Mouse (Mus musculus) intestine, postnatal 0 days (tissue): ENCODE measurements around the gene Rnf43. TPM values are rescaled to one million over a fixed set of nuclear protein-coding genes. Genes with fewer than 3 reads are reported as not detected.

Source experiments
- ATAC-seq: fragments of 200-750 bp; cut with Nextera tagmentation; 2 replicates; pipeline ENCODE4 v1.8.0; 2017; ENCODE audit warnings: mild to moderate bottlenecking, moderate TSS enrichment, moderate library complexity
- H3K27ac ChIP-seq: fragments of 300-500 bp; sonication (generic); 2 replicates; pipeline ENCODE4 v1.5.1; 2014; ENCODE audit warnings: mild to moderate bottlenecking, low read depth, low read length, moderate library complexity
- H3K27me3 ChIP-seq: fragments of 300-500 bp; sonication (generic); replicated peaks from 2 replicates; pipeline ENCODE4 v1.6.1; 2014; ENCODE audit warnings: low read length, mixed read lengths; ENCODE audit not compliant: control insufficient read depth, insufficient read depth
- H3K36me3 ChIP-seq: fragments of 300-500 bp; sonication (generic); 2 replicates; pipeline ENCODE4 v1.6.1; 2014; ENCODE audit warnings: mild to moderate bottlenecking, moderate library complexity; ENCODE audit not compliant: control insufficient read depth, insufficient read depth
- H3K4me1 ChIP-seq: fragments of 300-500 bp; sonication (generic); replicated peaks from 2 replicates; pipeline ENCODE4 v1.6.1; 2014; ENCODE audit warnings: antibody characterized with exemption, low read length, mixed read lengths; ENCODE audit not compliant: control insufficient read depth, insufficient read depth
- H3K4me2 ChIP-seq: fragments of 300-500 bp; sonication (generic); replicated peaks from 2 replicates; pipeline ENCODE4 v1.6.1; 2014; ENCODE audit warnings: low read depth, mild to moderate bottlenecking, moderate library complexity
- H3K4me3 ChIP-seq: fragments of 300-500 bp; sonication (generic); 2 replicates; pipeline ENCODE4 v1.5.1; 2014; ENCODE audit warnings: low read depth, low read length
- H3K9ac ChIP-seq: fragments of 300-500 bp; sonication (generic); 2 replicates; pipeline ENCODE4 v1.6.1; 2014; ENCODE audit warnings: mild to moderate bottlenecking, low read depth, low read length
- H3K9me3 ChIP-seq: fragments of 300-500 bp; sonication (generic); 2 replicates; pipeline ENCODE4 v1.6.1; 2016; ENCODE audit warnings: mixed run types; ENCODE audit not compliant: control insufficient read depth
- CTCF ChIP-seq: sonication (generic); IDR thresholded peaks from 2 replicates; pipeline ENCODE4 v1.5.1; 2016; ENCODE audit warnings: low read depth, mild to moderate bottlenecking, control low read depth, antibody characterized with exemption, moderate library complexity
- WGBS: fragments of 180-500 bp; shearing (Covaris S2); extraction: QIAGEN DNeasy Blood & Tissue Kit; methylation state at CpG from one replicate; pipeline ENCODE4 v1.1.7; 2014; 5-methylcytosine and 5-hydroxymethylcytosine counted together
- polyA plus RNA-seq: library from polyadenylated mRNA; unstranded; fragments of >200 nt; fragmentation: Nextera tagmentation; extraction: Ambion mirVana; gene quantifications from 2 replicates; pipeline ENCODE4 v1.2.1, GENCODE M21; 2015

Rnf43 gene
- polyA plus RNA-seq, 1 experiment from 2014 or later: 10.7 TPM

DNA sequence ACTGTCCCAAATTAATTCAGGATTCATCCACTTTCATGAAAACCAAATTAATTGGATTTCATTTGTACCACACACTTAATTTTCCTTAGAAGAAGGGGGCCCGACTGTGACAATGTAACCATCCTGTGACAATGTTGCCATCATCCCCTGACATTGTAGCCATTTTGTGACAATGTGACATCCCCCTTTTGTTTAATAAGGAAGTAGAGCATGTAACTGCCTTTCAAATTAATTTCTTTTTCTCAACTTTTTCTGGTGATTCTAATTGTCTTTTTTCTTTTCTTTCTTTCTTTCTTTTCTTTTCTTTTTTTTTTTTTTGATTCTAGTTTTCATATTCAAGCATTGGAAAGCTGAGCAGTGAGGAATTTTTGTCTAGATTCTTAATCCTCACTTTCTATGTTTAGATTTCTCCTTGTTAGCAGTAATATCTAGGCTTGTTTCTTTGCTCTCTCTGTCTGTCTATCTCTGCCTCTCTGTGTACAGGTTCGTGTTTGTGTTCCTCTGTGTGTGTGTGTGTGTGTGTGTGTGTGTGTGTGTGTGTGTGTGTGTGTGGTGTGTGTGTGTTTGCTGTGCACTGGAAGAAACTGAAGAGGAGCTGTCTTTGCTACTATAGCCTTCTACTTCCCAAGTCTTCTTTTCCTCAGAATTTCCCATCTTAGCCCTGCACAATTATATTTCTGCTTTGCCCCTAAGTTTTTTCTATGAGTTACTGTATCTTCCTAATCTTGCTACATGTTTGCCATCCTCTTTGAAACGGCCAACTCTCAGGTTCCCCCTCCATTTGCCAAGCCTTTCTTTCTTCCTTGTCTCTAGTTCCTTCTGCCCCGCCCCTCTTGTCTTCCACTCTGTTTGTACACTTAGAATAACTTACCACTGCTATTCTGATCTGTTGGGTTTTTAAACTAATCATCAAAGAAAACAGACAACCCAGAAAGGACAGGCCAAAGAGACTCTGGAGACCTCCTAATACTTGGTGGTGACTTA is 4.9 kb downstream of the Rnf43 start:
- H3K27me3 ChIP-seq: no peaks in the 10 kb centered on the region
- TF ChIP-seq CTCF: no peak
- ATAC-seq: no peak
- H3K4me2 ChIP-seq: peak overlapping the region; percentile 63
- no peaks in the 10 kb centered on the region for H3K9me3 ChIP-seq
- no peaks in the 10 kb centered on the region for H3K4me1 ChIP-seq
- H3K27ac ChIP-seq: no peak overlapping the region
- 30% methylated on average over 4 of the region's 4 CpGs for WGBS
- no peak overlapping the region for H3K9ac ChIP-seq
- peak overlapping the region; percentile 51 for H3K4me3 ChIP-seq
- no peaks in the 10 kb centered on the region for H3K36me3 ChIP-seq

DNA sequence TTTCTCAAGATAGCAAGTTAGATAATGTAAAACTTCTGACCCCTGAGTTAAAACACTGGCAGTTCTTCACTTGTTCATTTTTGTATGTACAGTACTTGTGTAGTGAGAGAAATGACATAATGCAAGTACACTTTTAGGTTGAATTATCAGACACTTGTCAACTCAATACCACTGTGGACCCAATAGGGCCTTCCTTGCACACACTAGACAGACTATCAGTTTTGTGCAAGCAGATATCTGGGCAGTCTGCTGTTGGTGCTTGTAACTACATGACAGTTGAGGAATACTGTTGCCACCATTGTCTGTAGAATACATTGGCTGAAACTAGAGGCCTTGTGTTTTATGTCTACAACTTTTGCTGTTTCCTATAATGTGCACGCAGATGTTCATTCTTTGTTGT is 10.8 kb downstream of the Rnf43 start:
- H3K4me1 ChIP-seq: 0 out of 2 replicates have a peak, but pooled peaks cover 3% of the 10 kb centered on the region
- ATAC-seq: no peak
- H3K36me3 ChIP-seq: no peaks in the 10 kb centered on the region
- H3K27me3 ChIP-seq: no peaks in the 10 kb centered on the region
- no peaks in the 10 kb centered on the region for H3K9me3 ChIP-seq
- H3K4me2 ChIP-seq: no peak overlapping the region
- H3K9ac ChIP-seq: no peak overlapping the region
- TF ChIP-seq CTCF: no peak
- H3K4me3 ChIP-seq: no peak overlapping the region
- H3K27ac ChIP-seq: no peak overlapping the region
- WGBS: 91% methylated on average over 1 of the region's 1 CpGs

DNA sequence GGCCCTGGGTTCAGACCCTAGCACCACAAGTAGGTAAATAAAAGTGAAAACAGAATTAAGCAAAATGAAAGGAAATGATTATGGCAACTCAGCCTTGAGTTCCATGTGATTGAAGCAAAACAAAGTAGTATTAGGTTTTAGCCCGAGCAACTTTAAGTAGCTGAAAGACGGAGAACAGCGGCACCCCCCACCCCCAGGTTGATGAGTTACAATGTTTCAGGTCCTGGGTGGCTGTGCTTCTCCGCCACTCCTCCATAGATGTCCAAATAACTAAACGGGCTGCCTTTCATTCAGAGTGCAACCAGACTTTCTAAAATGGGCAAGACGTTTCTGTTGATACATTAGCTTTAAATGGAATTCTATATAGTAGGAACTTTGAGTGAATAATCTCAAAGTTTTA is 13.1 kb downstream of the Rnf43 start:
- 74% methylated on average over 6 of the region's 6 CpGs for WGBS
- Histone ChIP-seq H3K9me3 (no peaks in the 10 kb centered on the region), H3K9ac (no peak overlapping the region), H3K27me3 (no peaks in the 10 kb centered on the region), H3K36me3 (no peaks in the 10 kb centered on the region), H3K4me3 (no peak overlapping the region), H3K4me1 (0 out of 2 replicates have a peak, but pooled peaks cover 3% of the 10 kb centered on the region), H3K4me2 (no peak overlapping the region), H3K27ac (no peak overlapping the region)
- no peak for ATAC-seq
- TF ChIP-seq CTCF: no peak

DNA sequence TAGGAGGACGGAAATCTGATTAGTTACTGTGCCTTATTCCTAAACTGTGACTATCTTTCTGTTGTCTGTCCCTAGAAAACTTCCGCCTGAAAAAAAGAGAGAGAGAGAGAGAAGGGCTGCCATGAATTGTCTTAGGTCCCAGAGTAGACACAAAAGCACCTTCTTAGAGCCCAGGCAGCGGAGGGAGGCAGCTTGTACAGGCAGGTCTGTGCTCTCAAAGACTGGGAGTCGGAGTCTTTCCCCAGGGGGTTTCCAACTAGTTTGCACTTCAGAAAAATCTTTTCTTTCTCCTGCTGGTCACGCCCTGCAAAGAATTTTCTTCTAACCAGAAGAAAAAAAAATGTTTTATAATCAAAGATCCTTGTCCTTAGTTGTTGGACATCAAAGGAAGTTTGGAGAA is 15.2 kb downstream of the Rnf43 start:
- H3K27ac ChIP-seq: no peak overlapping the region
- TF ChIP-seq CTCF: no peak
- H3K36me3 ChIP-seq: no peaks in the 10 kb centered on the region
- 0 out of 2 replicates have a peak, but pooled peaks cover 3% of the 10 kb centered on the region for H3K4me1 ChIP-seq
- no peaks in the 10 kb centered on the region for H3K9me3 ChIP-seq
- H3K4me3 ChIP-seq: no peak overlapping the region
- ATAC-seq: no peak
- H3K4me2 ChIP-seq: no peak overlapping the region
- WGBS: 54% methylated on average over 5 of the region's 5 CpGs
- no peak overlapping the region for H3K9ac ChIP-seq
- no peaks in the 10 kb centered on the region for H3K27me3 ChIP-seq

DNA sequence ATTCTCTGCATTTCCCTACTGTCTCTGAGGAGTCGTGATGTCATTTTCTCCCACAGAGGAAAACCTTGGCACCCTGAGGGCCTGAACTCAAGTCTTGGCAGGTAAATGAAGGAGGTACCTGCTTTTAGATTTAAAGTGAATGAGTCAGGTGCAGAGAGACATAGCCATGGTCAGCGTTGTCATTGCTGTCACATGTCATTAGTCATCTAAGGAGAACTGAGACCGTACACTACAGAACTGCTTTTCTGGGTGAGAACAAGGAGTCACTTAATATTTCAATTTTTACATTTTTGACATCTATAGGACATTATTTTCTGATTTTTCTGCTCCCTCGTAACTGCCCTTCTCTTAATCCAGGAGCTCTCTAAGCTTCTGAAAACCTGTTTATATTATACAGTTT is 16.0 kb downstream of the Rnf43 start:
- no peak for ATAC-seq
- H3K9ac ChIP-seq: no peak overlapping the region
- H3K9me3 ChIP-seq: no peaks in the 10 kb centered on the region
- no peaks in the 10 kb centered on the region for H3K36me3 ChIP-seq
- no peak overlapping the region for H3K4me2 ChIP-seq
- H3K4me3 ChIP-seq: no peak overlapping the region
- H3K27ac ChIP-seq: no peak overlapping the region
- TF ChIP-seq CTCF: no peak
- WGBS: 59% methylated on average over 4 of the region's 4 CpGs
- 0 out of 2 replicates have a peak, but pooled peaks cover 3% of the 10 kb centered on the region for H3K4me1 ChIP-seq
- H3K27me3 ChIP-seq: no peaks in the 10 kb centered on the region

DNA sequence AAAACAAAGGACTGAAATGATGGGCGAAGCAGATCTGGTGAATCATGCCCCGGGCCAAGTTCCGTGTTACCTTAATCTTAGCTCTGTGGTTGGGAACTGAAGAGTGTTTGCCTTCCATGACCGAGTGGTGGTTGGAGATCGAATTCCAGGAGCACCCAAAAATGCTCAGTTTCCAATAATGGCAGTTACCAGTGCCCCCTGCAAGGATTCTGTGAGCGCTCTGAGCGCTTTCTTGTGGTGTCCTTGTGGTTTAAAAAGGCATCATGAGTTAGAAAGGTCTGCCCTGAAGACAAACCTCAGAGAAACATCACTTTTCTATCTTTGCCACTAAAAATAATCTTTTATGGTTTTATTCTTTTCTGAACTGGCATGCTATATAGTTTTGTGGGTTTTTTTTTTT is 16.5 kb downstream of the Rnf43 start:
- Histone ChIP-seq H3K27ac (no peak overlapping the region), H3K9ac (no peak overlapping the region), H3K36me3 (no peaks in the 10 kb centered on the region), H3K4me1 (0 out of 2 replicates have a peak, but pooled peaks cover 3% of the 10 kb centered on the region), H3K27me3 (no peaks in the 10 kb centered on the region), H3K4me3 (no peak overlapping the region), H3K4me2 (no peak overlapping the region), H3K9me3 (no peaks in the 10 kb centered on the region)
- ATAC-seq: no peak
- TF ChIP-seq CTCF: no peak
- 79% methylated on average over 7 of the region's 7 CpGs for WGBS
